ENCODE assay signal across 2 mouse cellular contexts in the genomic region with DNA sequence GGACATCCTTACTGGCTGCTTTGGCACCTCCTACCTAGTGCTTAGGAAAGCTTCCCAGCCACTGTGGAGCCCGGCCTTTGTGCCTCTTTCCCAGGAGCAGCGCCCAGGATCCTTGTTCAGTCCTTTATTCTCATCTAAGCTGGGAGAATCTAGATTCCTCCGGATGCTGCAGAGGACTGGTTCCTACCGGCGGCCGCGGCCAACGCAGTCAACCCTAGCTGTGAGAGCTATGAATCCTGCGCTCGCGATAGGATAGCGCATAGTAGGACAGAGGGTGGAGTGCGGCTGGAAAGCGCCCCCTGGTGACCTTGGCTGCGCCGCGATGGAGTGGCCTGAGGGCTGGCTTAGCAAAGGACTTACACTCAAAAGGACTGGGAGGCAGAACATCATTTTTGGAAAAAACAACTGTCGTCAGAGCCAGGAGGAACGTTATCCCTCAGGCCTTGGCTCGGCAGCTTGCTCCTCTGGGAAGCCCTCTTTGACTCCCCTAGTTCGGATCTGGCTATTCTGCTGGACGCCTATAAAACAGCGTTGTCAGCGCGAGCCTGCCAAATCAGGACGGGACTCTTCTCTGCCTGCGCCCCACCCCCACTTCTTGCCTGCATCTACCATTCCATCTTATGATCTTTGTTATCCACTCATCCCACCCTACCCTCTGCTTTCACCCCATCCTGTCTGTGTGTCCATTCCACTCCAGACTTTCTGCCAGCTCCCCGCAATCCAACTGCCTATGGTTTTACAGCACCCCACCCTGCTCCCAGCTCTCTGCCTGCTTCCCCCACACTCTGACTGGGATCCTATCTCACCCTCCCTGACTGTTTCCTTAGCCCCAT.
TF ChIP-seq lines count a peak whose summit lies in the region.

No protein-coding gene starts in this region.

TF ChIP-seq in C2C12, 6 proteins besides CTCF, POLR2A, EP300 and RAD21:
- no peak for TF ChIP-seq MYOG (IDR thresholded peaks at IDR 0.05; ENCODE audit: control insufficient read depth, extremely low read depth, insufficient read length)
- no peak for TF ChIP-seq USF1 (IDR thresholded peaks at IDR 0.05; ENCODE audit: low read depth)
- TF ChIP-seq FOSL1 (IDR thresholded peaks at IDR 0.05; ENCODE audit: insufficient read depth, low read length, poor library complexity, severe bottlenecking) = no peak
- TF ChIP-seq CEBPB (IDR thresholded peaks at IDR 0.05; ENCODE audit: low read depth) = no peak
- TF ChIP-seq MAX (IDR thresholded peaks at IDR 0.05) = no peak
- no peak for TF ChIP-seq MYOD1 (IDR thresholded peaks at IDR 0.05; ENCODE audit: control insufficient read depth, insufficient read length, low read depth)
TF ChIP-seq in C2C12: peak in this region for 0.

TF ChIP-seq in ES-E14, 5 proteins besides CTCF, POLR2A, EP300 and RAD21:
- TF ChIP-seq CHD2 (IDR thresholded peaks at IDR 0.05; ENCODE audit: low read depth, low read length) = peak; percentile 92
- TF ChIP-seq ZNF384 (IDR thresholded peaks at IDR 0.05; ENCODE audit: low read depth, low read length) = no peak
- TF ChIP-seq MAFK (IDR thresholded peaks at IDR 0.05; ENCODE audit: insufficient read depth, low read depth, low read length) = 0 out of 2 replicates have a peak, but pooled peaks have one; percentile 45
TF ChIP-seq in ES-E14: peak in this region for 2.
